Mouse (Mus musculus): ENCODE data around the gene Pcp4l1.

DNA sequence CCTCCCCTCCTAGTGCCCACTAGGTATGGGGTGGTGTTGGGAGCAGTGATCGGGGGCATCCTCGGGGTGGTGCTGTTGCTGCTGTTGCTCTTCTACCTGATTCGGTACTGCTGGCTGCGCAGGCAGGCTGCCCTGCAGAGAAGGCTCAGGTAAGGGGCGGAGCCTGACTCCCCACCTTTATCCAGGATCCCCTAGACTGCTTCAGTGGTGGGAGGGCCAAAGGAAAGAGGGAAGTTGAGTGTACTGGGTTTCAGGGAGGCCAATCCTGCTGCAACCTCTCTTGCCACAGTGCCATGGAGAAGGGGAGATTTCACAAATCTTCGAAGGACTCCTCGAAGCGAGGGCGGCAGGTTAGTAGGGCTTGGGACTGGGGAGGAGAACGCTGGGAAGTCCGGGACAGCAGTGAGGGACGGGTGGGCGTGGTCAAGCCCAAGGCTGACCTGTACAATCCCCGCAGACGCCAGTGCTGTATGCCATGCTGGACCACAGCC, 36.5 kb downstream of the Pcp4l1 start:
- TF ChIP-seq EP300 (IDR thresholded peaks at IDR 0.05; ENCODE audit: low read depth) (no peak), CTCF (IDR thresholded peaks at IDR 0.05; ENCODE audit: low read depth) (peak; percentile 9; the same call in 1 of the 2 replicates)

All from heart, postnatal 0 days (tissue).